Mouse (Mus musculus) midbrain, embryonic 11.5 days (tissue): ENCODE measurements around the gene Vps18. TPM values are rescaled to one million over a fixed set of nuclear protein-coding genes. Genes with fewer than 3 reads are reported as not detected.

Experiments used
- ATAC-seq: fragments of 200-750 bp; cut with Nextera tagmentation; 2 replicates; pipeline ENCODE4 v1.8.0; 2017; ENCODE audit warnings: moderate TSS enrichment, moderate library complexity; ENCODE audit not compliant: low FRiP score
- DNase-seq: peaks from one replicate; pipeline ENCODE4 v3.0.0; 2015; ENCODE audit warnings: low spot score; ENCODE audit errors: missing footprints
- H3K27ac ChIP-seq: fragments of 300-500 bp; sonication (generic); 2 replicates; pipeline ENCODE4 v1.5.1; 2014; ENCODE audit warnings: low read depth, low read length
- H3K27me3 ChIP-seq: fragments of 300-500 bp; sonication (generic); 2 replicates; pipeline ENCODE4 v1.6.1; 2014; ENCODE audit warnings: mild to moderate bottlenecking, low read length, moderate library complexity, mixed read lengths; ENCODE audit not compliant: control insufficient read depth, insufficient read depth
- H3K36me3 ChIP-seq: fragments of 300-500 bp; sonication (generic); 2 replicates; pipeline ENCODE4 v1.6.1; 2014; ENCODE audit warnings: mild to moderate bottlenecking, low read length, moderate library complexity, mixed read lengths; ENCODE audit not compliant: control insufficient read depth, insufficient read depth
- H3K4me1 ChIP-seq: fragments of 300-500 bp; sonication (generic); 2 replicates; pipeline ENCODE4 v1.6.1; 2014; ENCODE audit warnings: low read length; ENCODE audit not compliant: control insufficient read depth, insufficient read depth
- H3K4me2 ChIP-seq: fragments of 300-500 bp; sonication (generic); 2 replicates; pipeline ENCODE4 v1.6.1; 2014; ENCODE audit warnings: mild to moderate bottlenecking, moderate library complexity
- H3K4me3 ChIP-seq: fragments of 300-500 bp; sonication (generic); 2 replicates; pipeline ENCODE4 v1.5.1; 2014; ENCODE audit warnings: low read depth, low read length
- H3K9ac ChIP-seq: fragments of 300-500 bp; sonication (generic); 2 replicates; pipeline ENCODE4 v1.6.1; 2014; ENCODE audit warnings: low read length
- H3K9me3 ChIP-seq: fragments of 300-500 bp; sonication (generic); 2 replicates; pipeline ENCODE4 v1.6.1; 2016; ENCODE audit warnings: low read length; ENCODE audit not compliant: control insufficient read depth
- WGBS: fragments of 180-500 bp; shearing (Covaris S2); extraction: QIAGEN DNeasy Blood & Tissue Kit; methylation state at CpG from one replicate; pipeline ENCODE4 v1.1.7; 2014; 5-methylcytosine and 5-hydroxymethylcytosine counted together
- polyA plus RNA-seq: library from polyadenylated mRNA; unstranded; fragments of >200 nt; fragmentation: Nextera tagmentation; extraction: Ambion mirVana; gene quantifications from 2 replicates; pipeline ENCODE4 v1.2.1, GENCODE M21; 2014

Vps18 gene
- polyA plus RNA-seq, 1 experiment from 2014 or later: 10.0 TPM

DNA sequence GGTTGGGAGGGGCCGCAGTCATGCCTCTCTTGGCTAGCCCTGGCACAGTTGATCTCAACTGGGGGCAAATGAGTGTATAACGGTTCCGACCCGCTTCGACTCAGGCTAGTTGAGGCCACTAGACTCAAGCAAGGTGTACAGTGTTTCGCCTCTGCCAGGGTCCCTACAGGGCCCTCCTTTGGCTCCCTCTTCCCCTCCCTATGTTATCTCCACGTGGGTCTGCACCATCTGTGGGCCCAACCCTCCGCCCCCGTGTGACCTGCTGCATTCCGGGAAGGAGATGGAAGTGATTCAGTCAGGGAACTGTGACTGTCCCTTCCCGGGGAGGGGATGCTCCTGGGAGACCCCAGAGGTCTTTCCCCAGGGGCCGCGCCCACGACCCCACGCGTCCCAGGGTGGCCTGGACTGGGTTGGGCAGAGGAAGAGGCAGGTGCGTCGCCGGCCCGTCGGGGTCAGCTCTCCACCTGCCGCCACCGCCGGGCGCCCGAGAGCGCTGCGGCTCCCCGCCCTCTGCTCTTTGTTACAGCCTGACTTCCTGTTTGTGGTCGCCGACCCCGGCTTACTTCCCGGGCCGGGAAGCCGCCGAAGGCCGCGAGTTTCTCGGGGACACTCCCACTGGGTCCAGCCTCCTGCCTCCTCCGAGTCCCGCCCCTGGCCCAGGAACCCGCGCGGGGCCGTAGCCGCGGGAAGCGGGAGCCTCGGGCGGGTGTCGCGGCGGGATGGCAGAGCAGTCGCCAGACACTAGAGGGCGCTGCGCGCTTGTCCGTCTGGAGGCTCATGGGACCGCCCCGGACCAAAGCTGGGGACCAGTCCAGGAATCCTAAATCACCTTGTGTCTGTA lies 49.1 kb downstream of the Vps18 start:
- peak; percentile 98 for DNase-seq
- H3K9me3 ChIP-seq: no peaks in the 10 kb centered on the region
- ATAC-seq: peak; percentile 89
- WGBS: 8% methylated on average over 58 of the region's 60 CpGs
- peak overlapping the region; percentile 53 for H3K4me3 ChIP-seq
- peak overlapping the region; percentile 80 for H3K9ac ChIP-seq
- peaks cover 4% of the 10 kb centered on the region; the same call in 1 of the 2 replicates for H3K27me3 ChIP-seq
- no peaks in the 10 kb centered on the region for H3K36me3 ChIP-seq
- no peak overlapping the region for H3K27ac ChIP-seq
- H3K4me2 ChIP-seq: peak overlapping the region; percentile 68
- H3K4me1 ChIP-seq: peaks cover 3% of the 10 kb centered on the region; the same call in 1 of the 2 replicates

DNA sequence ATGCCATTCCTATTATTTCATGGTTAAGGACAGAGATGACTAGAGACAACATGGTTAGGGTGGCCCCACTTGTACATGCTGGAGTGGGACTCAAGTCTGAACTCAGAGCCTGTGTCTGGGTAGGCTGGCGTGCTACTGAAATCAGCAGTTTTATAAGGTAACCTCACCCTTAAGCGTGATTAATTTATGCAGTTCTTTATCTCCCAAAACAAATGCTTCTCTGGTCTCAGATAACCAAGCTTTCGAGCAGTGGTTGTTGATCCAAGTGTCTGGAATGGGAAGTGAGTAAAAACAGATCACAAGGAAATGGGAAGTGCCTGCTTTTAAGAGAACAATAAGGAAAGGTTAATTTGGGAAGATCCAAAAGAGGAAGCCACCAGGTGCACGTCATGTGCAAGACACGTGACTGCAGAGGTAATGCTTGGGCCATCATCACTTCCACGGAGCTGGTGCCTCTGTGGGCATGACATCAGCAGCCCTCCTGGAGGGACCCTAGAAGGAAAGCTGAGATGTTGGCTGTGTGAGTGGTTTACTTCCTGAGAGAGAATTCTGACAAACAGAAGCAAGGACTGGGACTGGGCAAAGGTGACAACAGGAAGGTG lies 56.1 kb downstream of the Vps18 start:
- Histone ChIP-seq H3K9ac (no peak overlapping the region), H3K36me3 (no peaks in the 10 kb centered on the region), H3K27me3 (no peaks in the 10 kb centered on the region), H3K4me3 (no peak overlapping the region), H3K4me1 (no peaks in the 10 kb centered on the region), H3K4me2 (no peak overlapping the region), H3K9me3 (no peaks in the 10 kb centered on the region), H3K27ac (no peak overlapping the region)
- 55% methylated on average over 6 of the region's 6 CpGs for WGBS
- ATAC-seq (no peak), DNase-seq (no peak)

Other genes starting within 250 kb of the Vps18 start
- gene Knl1, start 241.6 kb upstream of the Vps18 start, polyA plus RNA-seq: 45.5 and 46.4 TPM in 2 replicates
- gene Rad51, start 175.9 kb upstream of the Vps18 start, polyA plus RNA-seq: 74.6 and 76.9 TPM in 2 replicates
- 41.1 and 46.7 TPM in 2 replicates for gene Rmdn3, start 131.7 kb upstream of the Vps18 start, polyA plus RNA-seq
- gene Gchfr, start 121.0 kb upstream of the Vps18 start, polyA plus RNA-seq: 1.5 and 2.5 TPM in 2 replicates
- 0.15 and 0.20 TPM in 2 replicates for gene Gm14137, start 114.2 kb upstream of the Vps18 start, polyA plus RNA-seq
- 44.2 and 48.9 TPM in 2 replicates for gene Zfyve19, start 80.1 kb upstream of the Vps18 start, polyA plus RNA-seq
- gene Dnajc17, start 79.9 kb upstream of the Vps18 start, polyA plus RNA-seq: 22.5 and 25.6 TPM in 2 replicates
- 0.21 TPM in 1 of 2 replicates, not detected in the other for gene Ppp1r14d, start 58.8 kb upstream of the Vps18 start, polyA plus RNA-seq
- 1.1 and 1.2 TPM in 2 replicates for gene Spint1, start 51.4 kb upstream of the Vps18 start, polyA plus RNA-seq
- gene Rhov, start 17.5 kb upstream of the Vps18 start, polyA plus RNA-seq: 1.3 and 2.6 TPM in 2 replicates
- gene Dll4, start 37.0 kb downstream of the Vps18 start, polyA plus RNA-seq: 3.1 and 4.0 TPM in 2 replicates
- 0.32 and 0.37 TPM in 2 replicates for gene Chac1, start 62.5 kb downstream of the Vps18 start, polyA plus RNA-seq
- gene Ino80, start 188.9 kb downstream of the Vps18 start, polyA plus RNA-seq: 3.9 and 4.3 TPM in 2 replicates